Mouse (Mus musculus): ENCODE data around the gene Tmprss6.

GRCm38 (mm10) chr15:78486564-78486963 is 18.1 kb upstream of the Tmprss6 start:
- TF ChIP-seq CTCF (IDR thresholded peaks at IDR 0.05; ENCODE audit: control insufficient read depth, insufficient read depth, low read length) (no peak), POLR2A (IDR thresholded peaks at IDR 0.05; ENCODE audit: borderline replicate concordance, control insufficient read depth, low read depth, low read length) (no peak)
